Mouse (Mus musculus): ENCODE data around the gene S100a16.

The S100a16 gene

DNA sequence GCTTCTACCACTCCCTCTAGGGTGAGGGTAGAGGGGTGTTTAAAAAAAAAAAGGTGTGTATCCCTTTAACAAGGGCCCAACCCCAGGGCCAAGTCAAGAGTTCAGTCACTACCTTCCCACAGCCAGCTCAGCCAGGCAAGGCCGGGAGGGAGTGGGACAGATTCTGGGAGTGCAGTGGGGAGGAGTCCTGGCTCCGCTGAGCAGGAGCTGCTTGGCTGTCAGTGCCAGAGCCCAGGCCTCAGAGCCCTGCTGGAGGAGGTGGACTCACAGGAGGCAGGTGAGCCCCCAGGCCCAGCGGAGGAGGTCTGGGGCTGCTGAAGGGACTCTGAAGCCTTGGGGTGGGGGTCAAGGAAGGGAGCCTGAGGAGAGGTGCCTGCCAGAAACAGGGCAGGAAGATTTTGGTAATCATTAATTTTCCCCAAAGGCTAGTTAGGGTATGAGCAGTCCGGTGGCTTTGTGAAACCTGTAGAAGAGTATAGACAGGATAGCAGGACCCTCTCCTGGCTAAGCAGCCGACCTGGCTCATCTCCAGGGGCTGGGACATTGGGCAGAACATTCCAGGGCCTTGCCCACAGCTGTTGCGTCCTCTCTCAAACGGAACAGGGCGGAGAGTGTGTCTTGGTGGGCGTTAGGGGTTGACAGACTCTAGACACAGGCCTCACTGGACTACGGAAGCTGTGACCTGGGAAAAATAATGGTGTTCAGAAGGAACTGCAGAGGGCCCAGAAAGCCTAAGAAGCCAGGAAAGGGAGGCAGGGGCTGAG lies at the start of gene S100a16:
Gene S100a16 (plus strand): TSS at position 114 of the 764 bp plus-strand sequence.
- no peak for DNase-seq (ENCODE audit: low read depth)

DNA sequence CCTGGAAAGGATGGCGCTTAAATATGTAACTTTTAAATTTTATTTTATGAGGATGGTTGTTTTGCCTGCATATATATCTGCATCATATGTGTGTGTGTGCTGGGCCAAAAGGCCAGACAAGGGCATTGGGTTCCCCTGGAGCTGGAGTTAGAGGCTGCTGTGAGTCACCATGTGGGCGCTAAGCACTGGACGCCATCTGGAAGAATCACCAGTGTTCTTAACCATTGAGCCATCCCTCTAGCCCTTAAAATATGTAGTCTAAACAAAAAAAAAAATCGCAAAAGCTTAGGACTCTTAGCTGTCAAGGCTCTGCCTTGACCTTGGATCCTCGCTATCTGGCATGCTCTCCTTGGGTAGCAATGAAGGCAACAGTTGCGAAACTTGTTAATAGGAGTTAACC lies 48.5 kb upstream of the S100a16 start:
- DNase-seq (ENCODE audit: low read depth): no peak

DNA sequence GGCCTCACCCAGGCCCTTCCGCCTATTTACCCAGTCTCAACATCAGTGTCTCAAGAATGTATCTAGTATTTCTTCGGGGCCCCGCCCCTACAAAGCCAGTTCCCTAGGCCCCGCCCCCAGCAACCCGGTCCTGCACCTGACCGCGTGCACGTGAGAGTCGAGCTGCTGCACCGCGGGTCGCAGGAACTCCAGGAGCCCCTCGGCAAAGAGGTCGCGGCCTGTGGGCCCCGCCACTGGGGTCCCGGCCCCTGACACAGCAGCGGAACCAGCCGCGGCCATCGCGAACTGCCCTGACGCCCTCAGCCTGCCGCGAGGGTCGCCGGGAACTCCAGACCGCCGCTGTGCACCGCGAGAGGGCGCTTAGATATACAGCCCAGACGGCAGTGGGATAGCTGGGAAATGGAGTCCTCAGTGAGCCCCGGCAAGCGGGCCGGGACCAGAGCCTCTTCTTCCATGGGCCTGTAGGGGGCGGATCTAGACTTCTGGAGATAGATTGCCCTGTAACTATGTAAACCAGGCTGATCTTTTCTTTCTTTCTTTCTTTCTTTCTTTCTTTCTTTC lies 46.3 kb upstream of the S100a16 start, which contains the start of gene Snapin:
Gene Snapin (minus strand): TSS at position 338 of the 561 bp plus-strand sequence.
- DNase-seq (ENCODE audit: low read depth): peak; percentile 97

DNA sequence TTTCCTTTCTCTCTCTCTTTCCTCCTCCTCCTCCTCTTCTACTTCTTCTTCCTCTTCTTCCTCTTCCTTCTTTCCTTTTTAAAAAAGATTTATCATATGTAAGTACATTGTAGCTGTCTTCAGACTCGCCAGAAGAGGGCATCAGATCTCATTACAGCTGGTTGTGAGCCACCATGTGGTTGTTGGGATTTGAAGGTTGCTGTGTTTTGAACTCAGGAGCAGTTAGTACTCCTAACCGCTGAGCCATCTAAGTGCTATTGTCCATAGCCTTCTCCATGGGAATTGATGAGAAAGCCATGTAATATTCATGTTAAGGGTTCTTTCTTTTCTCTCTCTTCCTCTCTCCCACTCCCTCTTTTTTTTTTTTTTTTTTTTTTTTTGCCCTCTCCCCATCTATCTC lies 45.7 kb upstream of the S100a16 start:
- peak; percentile 69 for DNase-seq (ENCODE audit: low read depth)

DNA sequence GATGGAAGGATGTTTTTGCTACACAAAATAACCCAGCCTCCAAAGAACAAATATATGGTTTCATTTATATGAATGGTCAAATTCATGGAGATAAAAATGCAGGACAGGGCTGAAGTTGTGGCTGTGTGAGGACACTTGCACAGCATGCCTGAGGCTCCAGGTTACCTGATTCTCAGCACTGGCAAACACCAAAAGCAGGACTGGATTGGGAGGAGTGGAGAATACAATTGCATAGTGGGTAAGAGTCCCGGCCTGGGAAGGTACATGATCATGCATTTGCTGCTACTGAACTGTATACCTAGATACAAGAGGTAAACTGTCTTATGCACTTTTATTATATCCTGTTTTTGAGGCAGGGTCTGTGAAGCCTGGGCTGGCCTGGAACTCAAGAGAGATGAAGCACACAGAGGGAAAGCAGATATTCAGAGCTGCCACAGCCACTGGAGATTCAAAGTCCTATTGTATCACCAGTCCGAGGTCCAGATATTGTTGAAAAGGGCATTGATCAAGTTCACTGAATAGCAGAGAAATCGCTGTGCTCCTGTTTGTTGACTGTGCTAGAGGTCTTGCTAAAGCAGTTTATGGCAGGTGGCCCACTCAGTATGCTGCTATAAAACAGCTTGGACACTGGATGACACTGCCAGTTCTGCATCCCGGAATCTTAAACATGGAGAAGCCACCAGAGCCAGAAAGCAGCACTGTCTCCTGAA lies 43.1 kb upstream of the S100a16 start:
- no peak for DNase-seq (ENCODE audit: low read depth)

DNA sequence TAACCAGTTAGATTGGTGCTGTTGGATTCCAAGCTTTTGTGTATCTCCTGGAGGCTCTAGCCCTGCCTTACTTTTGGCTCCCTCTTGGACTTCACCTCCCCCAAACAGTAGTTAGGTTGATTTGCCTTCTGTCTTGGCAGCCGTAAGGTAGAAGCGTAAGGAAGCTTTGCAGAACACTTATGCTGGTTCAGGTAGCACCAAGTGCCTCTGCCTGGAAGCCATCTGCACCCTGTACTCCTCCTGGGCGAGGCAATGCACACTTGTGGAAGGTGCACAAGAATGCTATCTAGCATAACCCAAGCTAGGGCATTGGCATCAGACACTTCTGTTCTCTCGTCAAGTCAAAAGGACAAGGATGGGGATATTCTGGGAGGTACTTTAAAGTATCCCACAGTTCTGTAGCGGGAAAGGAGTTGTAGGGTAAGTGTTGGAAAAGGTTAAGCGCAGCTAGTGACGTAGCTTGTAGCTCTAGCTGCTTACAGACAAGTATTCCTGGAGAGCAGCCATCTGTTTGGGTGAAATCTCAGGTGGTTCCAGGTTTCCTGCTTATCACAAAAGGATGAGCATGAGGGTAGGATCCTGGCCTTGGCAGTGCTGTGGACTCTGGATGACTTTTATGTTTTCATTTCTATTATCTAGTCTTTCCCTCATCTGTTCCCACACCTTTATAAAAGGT lies 41.1 kb upstream of the S100a16 start:
- DNase-seq (ENCODE audit: low read depth): no peak

DNA sequence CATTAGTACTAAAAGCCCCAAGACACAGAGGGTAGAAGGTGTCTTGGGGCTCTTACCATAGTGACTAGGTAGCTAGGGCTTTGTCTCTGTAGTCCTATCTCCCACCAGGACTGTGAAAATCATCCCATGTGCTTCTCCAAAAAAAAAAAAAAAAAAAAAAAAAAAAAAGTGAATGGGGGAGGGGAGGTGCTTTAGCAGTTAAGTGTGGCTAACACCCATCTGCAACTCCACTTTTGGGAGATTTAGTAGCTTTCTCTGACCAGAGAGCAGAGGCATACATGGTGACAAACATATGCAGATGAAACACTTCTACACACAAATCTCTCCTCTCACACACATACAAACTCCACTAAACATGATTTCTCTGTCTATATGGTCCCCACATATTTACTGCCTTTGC lies 39.5 kb upstream of the S100a16 start:
- no peak for DNase-seq (ENCODE audit: low read depth)

DNA sequence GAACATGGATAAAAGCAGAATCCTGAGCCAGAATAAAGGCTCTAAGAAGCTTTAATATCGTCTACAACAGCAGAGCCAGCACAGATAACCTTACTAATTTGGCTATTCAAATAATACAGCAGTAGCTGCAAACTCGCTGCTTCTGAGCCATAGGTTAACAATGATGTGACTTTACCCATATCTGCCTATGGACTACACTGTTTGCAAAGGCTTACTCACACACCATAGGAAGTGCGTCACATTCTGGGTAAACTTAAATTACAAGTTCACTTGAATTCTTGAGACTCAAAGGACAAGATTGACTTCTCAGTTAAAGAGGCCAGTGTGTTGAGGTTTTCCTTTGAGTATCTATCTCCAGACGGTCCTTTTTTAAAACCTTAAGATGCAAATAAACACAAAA lies 33.6 kb upstream of the S100a16 start:
- DNase-seq (ENCODE audit: low read depth): no peak

DNA sequence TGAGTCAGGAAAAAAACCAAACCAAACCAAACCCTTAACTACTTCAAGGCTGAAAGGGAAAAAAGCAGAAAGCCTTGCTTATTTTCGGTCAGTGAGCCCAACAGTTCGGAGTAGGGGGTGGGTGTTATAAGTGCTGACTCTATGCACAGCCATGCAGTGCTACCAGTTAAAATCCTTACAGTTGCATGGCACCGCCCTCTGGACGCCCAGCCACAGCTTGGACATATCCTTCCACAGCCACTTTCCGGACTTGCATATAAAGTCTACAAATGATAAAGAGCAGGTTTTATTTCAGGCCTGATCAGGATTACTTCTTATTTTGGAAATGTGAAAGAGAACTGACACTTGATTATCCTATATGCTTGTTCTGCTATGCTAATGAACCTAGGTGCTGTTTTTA lies 31.8 kb upstream of the S100a16 start:
- DNase-seq (ENCODE audit: low read depth): no peak

DNA sequence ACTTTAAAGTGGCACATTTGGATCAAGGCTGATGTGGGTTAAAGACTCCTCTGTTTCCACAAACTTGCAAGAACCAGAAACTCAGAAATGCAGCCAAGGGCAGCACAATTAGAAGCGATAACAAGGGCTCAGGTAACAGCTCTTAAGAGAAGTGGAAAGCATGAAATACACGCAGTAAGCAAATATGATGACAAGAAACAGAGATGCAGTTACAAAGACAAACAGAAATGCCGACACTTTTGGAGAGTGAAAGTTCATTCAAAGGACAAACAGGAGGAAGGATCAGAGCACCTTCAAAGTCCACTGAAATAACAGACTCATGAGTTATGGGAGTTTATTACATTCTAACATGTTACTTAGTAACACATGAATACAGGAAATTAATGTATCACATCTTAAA lies 30.7 kb upstream of the S100a16 start:
- no peak for DNase-seq (ENCODE audit: low read depth)

DNA sequence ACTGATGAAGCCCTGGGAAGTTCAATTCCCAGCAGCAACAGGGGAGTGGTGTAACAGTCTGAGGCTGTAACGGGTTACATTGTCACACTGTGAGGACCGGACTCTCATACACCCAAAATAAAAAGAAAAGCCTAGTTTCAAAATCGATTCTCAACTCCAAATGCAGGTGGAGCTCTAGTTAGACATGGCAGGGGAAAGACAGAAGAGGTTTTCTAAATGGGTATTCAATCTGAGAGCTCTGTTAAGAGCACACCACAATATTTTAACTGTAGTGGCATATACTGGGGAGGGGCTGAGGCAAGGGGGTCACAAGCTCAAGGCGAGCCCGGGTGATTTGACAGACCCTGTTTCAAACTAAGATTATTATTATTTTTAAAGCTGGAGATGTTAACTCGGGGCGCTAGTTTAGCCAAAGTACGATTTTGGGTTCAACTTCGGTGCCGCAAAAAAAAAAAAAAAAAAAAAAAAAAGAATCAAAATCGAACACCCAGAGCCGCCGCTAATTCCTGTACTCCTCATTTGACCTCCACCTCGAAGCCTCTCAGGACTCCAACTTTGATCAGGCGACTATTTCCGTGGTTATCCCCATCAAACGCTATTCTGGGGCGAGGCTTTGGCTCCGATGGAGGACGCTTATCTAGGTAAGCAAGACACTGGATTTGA lies 28.6 kb upstream of the S100a16 start:
- DNase-seq (ENCODE audit: low read depth): peak; percentile 38

DNA sequence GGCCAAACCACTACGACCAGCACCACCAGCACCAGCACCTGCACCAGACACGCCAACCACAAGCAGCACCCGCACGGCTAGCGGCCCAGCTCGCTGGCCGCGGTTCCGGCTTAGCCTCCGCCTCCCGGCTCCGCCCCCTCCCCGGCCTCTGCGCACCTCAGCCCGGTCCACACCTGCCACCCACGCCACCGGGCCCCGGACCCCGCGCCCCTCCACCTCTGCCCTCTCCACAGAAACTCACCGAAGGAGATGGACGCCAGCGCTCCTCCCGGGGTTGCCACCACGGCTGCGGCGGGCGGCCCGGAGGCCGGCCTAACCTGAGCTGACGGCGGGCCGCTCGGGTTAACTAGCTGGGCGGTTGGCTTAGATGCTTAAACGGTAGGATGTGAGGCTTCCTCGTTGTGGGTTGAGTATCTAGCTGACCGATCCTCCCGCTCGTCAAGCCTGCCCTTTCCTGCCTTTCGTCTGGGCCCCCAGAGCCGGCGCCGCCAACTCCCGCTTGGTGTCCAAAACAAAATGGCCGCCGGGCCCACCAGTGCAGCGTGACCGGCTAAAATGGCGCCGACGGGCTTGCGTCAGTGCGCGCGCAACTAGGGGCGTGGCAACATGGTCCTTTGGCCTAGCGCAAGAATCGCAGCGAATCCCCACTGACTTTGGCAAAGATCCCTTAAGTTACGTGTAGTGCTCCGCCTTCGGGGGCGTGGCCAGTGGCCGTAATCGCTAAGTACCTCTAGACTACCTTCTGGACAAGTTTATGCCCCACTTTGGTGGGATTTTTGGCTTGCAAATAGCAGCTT lies 27.9 kb upstream of the S100a16 start, which contains the start of gene Chtop:
Gene Chtop (minus strand): TSS at position 549 of the 797 bp plus-strand sequence.
- peak; percentile 100 for DNase-seq (ENCODE audit: low read depth)

DNA sequence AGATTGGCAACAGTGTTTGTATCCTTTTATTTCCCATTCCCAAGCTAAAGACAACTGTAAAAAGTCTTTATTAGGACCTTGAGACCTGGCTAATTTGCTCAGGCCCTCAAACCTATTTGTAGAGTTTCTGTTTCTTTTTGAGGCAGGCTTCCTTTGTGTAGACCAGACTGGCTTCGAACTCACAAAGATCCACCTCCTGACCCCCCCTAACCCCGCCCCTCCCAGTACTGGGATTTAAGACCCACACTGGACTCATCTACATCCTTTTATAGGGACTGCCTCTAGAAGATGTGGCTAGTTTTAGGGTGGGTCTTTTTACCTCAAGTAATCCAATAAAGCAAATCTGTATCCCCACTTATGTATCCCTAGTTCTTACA lies 27.3 kb upstream of the S100a16 start:
- no peak for DNase-seq (ENCODE audit: low read depth)

DNA sequence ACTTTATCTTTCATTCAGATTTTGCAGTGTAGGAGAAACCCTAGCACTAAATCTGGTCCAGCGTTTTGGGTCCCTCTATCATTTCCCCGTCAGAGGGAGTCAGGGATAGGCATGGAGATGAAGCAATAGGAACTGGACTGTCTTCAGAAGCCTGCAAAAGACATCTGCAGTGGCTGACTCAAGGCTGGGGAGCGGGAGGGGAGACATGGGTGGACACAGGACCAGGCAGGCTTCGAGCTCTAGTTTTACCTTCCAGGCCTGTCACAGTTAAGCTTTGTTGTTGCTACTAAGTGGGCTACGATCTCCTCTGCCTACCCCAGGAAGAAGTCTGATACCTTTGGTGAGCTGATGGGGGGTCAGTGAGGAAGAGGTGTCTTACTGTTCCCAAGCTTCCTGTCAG lies 24.8 kb upstream of the S100a16 start:
- no peak for DNase-seq (ENCODE audit: low read depth)

DNA sequence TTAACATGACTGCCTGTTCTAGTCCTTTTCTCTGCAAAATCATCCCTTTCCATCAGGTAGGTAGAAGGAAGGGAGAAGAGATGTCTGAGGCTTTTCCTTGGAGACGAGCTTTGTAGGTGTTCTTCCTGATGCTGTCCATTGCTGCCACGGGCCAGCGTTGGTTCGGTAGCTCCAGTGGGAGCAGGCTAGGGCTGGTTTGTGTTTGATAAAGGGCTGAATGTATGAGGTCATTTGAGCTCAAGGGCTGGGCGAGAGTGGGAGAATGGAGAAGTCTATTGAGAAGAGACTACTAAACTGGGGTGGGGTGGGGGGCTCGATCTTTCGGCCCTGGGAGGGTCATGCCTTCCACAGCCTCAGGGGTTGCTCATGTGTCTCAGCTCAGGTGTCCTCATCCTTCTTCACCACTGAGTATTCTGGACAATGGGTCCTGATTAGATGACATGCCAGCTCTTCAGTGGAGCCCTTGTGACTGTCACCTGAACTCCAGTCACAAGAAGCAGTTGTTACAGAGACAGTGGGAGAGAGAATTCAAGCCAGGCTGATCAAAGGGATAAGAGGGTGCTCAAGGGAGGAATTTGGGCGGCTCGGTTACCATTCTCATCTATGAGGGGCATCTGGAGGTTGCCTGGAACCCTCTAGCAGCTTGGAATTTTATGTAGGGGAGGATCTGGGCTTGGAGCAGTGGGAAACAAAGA lies 24.0 kb upstream of the S100a16 start:
- no peak for DNase-seq (ENCODE audit: low read depth)

DNA sequence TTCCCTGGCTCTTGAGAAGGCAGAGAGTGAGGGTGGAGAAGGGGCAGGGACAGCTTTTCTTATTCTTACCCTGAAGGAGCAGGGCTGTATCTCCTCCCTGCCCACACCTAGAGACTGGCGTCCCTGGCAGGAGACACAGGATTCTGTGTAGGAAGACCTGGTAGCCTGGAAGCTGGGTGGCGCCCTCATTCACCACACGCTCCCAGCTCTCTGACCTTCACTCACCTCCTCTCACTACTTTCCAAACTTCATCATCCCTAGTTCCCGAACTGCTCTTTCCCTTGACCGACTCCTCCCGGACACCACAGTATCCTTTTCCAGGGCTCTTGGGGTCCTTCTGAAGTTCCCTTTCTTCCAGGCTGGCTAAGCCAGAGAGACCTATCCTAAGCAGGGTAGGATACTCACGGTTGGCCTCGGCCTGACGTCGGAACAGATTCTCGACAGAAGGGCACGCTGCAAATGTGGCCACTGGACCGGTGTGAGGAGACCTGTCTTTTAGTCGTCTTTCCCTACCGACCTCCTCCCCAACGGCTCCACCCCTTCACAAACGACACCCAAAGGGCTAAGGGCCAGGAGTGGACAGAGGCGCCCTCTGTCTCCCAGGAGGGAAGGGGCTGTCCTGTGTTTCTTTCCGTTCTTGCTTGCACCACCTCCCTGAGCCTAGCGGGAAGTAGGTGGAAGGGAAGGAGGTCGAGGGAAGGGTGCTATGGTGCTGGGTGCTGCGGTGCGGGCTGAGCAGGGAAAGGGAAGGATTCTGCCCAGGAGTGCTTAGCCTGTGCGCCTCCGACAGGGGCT lies 23.1 kb upstream of the S100a16 start, which contains the start of the genes S100a1 and S100a13:
Gene S100a1 (minus strand): TSS at position 597 of the 795 bp plus-strand sequence.
Gene S100a13 (plus strand): TSS at position 640 of the 795 bp plus-strand sequence.
- peak; percentile 47 for DNase-seq (ENCODE audit: low read depth)

DNA sequence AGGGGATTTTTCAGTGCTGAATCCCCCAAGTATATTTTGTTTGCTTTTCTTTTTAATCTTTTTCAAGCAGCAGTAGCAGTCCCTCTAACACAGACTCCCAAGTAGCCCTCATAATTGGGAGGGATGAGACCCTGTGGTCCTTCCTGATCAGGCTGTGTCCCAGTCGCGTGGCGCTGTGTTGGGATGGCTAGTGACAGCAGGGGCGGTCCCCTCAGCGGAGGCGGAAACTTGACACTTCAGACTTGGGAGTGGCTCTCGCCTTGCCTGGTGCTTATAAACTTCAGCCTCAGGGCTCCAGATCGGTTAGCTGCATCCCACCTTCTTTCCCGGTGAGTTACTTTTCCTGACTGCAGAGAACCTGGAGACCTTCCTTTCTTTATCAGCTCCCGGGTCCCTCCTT lies 22.4 kb upstream of the S100a16 start:
- DNase-seq (ENCODE audit: low read depth): peak; percentile 66

DNA sequence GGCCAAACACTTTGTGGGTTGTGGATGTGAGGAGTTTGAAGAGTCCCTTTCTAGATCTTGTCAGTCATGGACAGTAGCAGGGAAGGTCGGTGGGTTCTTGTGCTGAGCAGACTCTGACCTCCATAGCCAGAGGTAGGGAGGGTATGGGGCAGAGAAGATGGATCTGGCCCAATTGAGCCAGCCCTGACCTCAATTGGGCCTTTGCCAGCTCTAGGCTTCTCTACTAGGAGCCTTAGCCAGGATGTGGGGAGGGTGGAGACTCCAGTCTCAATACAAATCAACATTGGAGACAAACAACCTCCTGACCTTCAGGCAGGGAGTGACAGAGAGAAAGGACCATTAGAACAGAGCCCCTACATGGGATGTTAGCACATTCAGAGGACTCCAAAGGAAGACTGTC lies 21.8 kb upstream of the S100a16 start:
- DNase-seq (ENCODE audit: low read depth): no peak

DNA sequence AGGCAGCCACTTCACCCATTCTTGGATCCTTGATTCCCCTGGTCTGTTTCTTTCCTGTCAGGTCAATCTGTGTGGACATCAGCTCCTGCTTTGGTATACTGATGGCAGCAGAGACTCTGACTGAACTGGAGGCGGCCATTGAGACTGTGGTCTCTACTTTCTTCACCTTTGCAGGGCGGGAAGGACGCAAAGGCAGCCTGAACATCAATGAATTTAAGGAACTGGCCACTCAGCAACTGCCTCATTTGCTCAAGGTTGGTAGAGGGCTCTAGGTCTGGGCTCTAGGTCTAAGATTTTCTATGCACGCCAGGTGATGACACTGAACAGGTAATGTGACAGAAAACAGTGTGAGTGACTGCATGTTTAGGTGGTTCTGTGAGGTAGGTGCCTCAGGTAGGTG lies 21.3 kb upstream of the S100a16 start:
- DNase-seq (ENCODE audit: low read depth): no peak

DNA sequence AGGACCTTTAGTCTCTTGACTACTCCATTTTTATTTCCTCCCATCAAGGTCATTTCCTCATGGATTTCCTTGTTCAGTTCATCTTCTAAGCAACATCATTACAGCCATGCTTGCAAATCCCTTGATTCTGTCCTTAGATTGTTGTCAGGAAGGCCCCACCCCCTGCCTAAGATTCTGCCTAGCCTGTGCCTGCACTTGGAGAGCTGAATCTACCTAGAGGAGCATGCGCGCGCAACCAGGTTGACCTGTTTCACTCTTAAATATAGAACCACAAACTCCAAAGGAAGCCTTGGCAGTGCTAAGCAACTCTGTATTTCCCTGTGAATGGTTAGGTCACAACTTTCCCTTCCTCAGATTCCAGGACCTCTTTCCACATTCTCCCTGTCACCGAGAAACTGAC lies 19.3 kb upstream of the S100a16 start:
- DNase-seq (ENCODE audit: low read depth): no peak

Measured in naive thymus-derived CD4-positive, alpha-beta T cell, adult 2 months (primary cell).